8 mouse cellular contexts compared by ENCODE assay signal in the genomic region with DNA sequence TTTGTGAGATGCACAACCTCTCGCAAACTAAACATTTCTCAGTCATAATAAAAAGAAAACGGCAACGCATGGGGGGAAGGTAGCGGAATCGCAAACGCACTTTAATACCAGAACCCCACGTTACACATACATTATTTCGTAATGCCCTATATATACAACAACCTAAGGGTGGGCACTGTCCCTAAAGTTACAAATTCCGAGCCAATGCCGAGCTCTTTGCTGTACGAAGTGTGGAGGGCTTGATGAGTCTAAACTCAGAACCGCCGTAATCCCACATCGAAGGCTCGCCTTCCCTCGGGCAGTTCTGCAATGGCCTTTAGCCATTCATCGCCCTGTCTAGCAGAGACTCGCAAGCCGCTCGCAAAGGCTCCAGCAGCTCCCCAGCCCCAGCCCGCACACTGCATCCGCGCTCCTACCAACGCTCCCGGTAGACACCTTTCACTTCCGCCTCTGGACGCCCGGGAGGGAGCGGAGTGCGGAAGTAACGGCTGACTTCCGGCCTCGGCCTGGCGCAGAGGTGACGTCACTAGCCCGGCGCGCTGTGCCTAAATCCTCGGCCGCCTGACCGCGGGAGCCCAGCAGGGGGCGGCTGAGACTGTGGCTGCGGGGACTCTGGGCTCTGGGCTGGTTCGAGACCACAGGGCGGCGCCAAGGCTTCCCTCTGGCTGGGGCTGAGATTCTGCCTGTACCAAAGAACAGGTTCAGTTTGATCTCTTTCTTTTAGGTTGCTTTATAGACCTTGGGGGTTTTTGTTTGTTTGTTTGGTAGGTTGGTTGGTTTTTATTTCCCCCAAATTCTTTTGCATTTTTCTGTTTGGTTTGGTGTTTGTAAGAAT. TPM values are rescaled to one million over a fixed set of nuclear protein-coding genes. Genes with fewer than 3 reads are reported as not detected.
DNase-seq lines count a peak whose midpoint lies in the region; ATAC-seq and TF ChIP-seq lines count a peak whose summit lies in the region.
"Not testable (repeated sequence)": the region's sequence is repeated elsewhere in the genome, so short reads cannot be mapped to it uniquely, and the experiment has no call there.

A gene (minus strand): TSS at position 475 of the 835 bp plus-strand sequence.

- TF ChIP-seq CTCF in liver, adult 2 months (IDR thresholded peaks at IDR 0.05; ENCODE audit: low read depth, low read length) = not testable (repeated sequence)

- H3K27me3 ChIP-seq in forebrain, embryonic 10.5 days (ENCODE audit: poor library complexity, severe bottlenecking); heart, embryonic 14.5 days (ENCODE audit: control insufficient read depth, insufficient read depth, low read length); kidney, embryonic 15.5 days; liver, adult 2 months (ENCODE audit: control insufficient read depth, insufficient read depth, low read length); midbrain, embryonic 15.5 days (replicated peaks): not testable (repeated sequence)

- peak within 1 kb of the TSS; percentile 58 for H3K4me3 ChIP-seq in forebrain, embryonic 10.5 days
- peak within 1 kb of the TSS; percentile 31 to 42 for H3K4me3 ChIP-seq in heart, embryonic 14.5 days (ENCODE audit: control insufficient read depth in 1 of 2, insufficient read depth in 1 of 2, low read depth in 1 of 2, low read length in 2 of 2)
- H3K4me3 ChIP-seq in kidney, embryonic 15.5 days (replicated peaks) = peak within 1 kb of the TSS; percentile 49
- peak within 1 kb of the TSS; percentile 54; the same call in 1 of the 2 replicates for H3K4me3 ChIP-seq in liver, adult 2 months (ENCODE audit: insufficient read depth, low read depth, low read length)
- peak within 1 kb of the TSS; percentile 42 for H3K4me3 ChIP-seq in midbrain, embryonic 15.5 days

- H3K4me1 ChIP-seq in forebrain, embryonic 10.5 days; heart, embryonic 14.5 days (ENCODE audit: control insufficient read depth in 2 of 2, insufficient read depth in 2 of 2, low read length in 2 of 2); kidney, embryonic 15.5 days; liver, adult 2 months (ENCODE audit: control insufficient read depth, insufficient read depth, low read length); midbrain, embryonic 15.5 days: not testable (repeated sequence)

- H3K4me2 ChIP-seq in heart, embryonic 14.5 days (ENCODE audit: low read length) = peak within 1 kb of the TSS; percentile 74
- H3K4me2 ChIP-seq in kidney, embryonic 15.5 days = peak within 1 kb of the TSS; percentile 66
- peak within 1 kb of the TSS; percentile 62 for H3K4me2 ChIP-seq in midbrain, embryonic 15.5 days

- not testable (repeated sequence) for TF ChIP-seq POLR2A in liver, adult 2 months (IDR thresholded peaks at IDR 0.05; ENCODE audit: extremely low read depth, insufficient read depth, low read length)

- WGBS in forebrain, embryonic 10.5 days = 5% methylated on average over 10 of the region's 47 CpGs
- 0% methylated on average over 4 of the region's 47 CpGs for WGBS in heart, embryonic 14.5 days
- WGBS in kidney, embryonic 15.5 days = 6% methylated on average over 10 of the region's 47 CpGs
- WGBS in liver, adult 2 months = 0% methylated on average over 10 of the region's 47 CpGs
- 0% methylated on average over 9 of the region's 47 CpGs for WGBS in midbrain, embryonic 15.5 days

- DNase-seq in c-Kit-negative CD71-positive TER-119-positive erythroid progenitor cells, embryonic 14.5 days (ENCODE audit: low read depth, low spot score) = peak; percentile 20
- not testable (repeated sequence) for DNase-seq in forebrain, embryonic 10.5 days (ENCODE audit: extremely low spot score, low spot score)
- DNase-seq in liver, adult 2 months (ENCODE audit: extremely low read depth, low read depth, low spot score) = peak; percentile 15
- DNase-seq in spleen, postnatal 36 days (ENCODE audit: low spot score in 2 of 2) = peak; percentile 18 to 19

- H3K36me3 ChIP-seq in forebrain, embryonic 10.5 days (replicated peaks); heart, embryonic 14.5 days (ENCODE audit: control insufficient read depth, insufficient read depth, low read length); kidney, embryonic 15.5 days; liver, adult 2 months (ENCODE audit: control insufficient read depth, insufficient read depth, low read length); midbrain, embryonic 15.5 days (replicated peaks): not testable (repeated sequence)

- peak within 1 kb of the TSS; percentile 67 for H3K9ac ChIP-seq in heart, embryonic 14.5 days (ENCODE audit: low read length)
- peak within 1 kb of the TSS; percentile 38 for H3K9ac ChIP-seq in kidney, embryonic 15.5 days
- not testable (repeated sequence) for H3K9ac ChIP-seq in liver, adult 2 months (ENCODE audit: low read depth, low read length)
- H3K9ac ChIP-seq in midbrain, embryonic 15.5 days = peak within 1 kb of the TSS; percentile 39; the same call in 1 of the 2 replicates

- not testable (repeated sequence) for H3K79me2 ChIP-seq in liver, adult 2 months (ENCODE audit: control insufficient read depth, insufficient read depth, low read length)

- not testable (repeated sequence) for H3K27ac ChIP-seq in forebrain, embryonic 10.5 days; heart, embryonic 14.5 days (replicated peaks in 1 of 2; ENCODE audit: control insufficient read depth in 1 of 2, insufficient read depth in 1 of 2, low read depth in 2 of 2, low read length in 2 of 2); kidney, embryonic 15.5 days; liver, adult 2 months (replicated peaks; ENCODE audit: insufficient read depth, low read depth, low read length); midbrain, embryonic 15.5 days

- ATAC-seq in CD4-positive, CD25-positive, alpha-beta regulatory T cell, adult 4 months = peak; percentile 99
- ATAC-seq in heart, embryonic 14.5 days (ENCODE audit: insufficient number of reproducible peaks, insufficient read depth, low FRiP score, low read depth) = peak; percentile 97
- peak; percentile 99 for ATAC-seq in kidney, embryonic 15.5 days (replicated peaks; ENCODE audit: low FRiP score)
- peak; percentile 99 for ATAC-seq in midbrain, embryonic 15.5 days (replicated peaks)

- not testable (repeated sequence) for H3K9me3 ChIP-seq in forebrain, embryonic 10.5 days; heart, embryonic 14.5 days (ENCODE audit: control insufficient read depth, low read length); kidney, embryonic 15.5 days (replicated peaks); midbrain, embryonic 15.5 days

RNA-seq across cellular contexts. Expression of the gene that starts here (rescaled TPM):
- 10 to 100 TPM; 35.8 to 44.4 TPM for polyA plus RNA-seq in CD4-positive, CD25-positive, alpha-beta regulatory T cell, adult 4 months (2017; shearing (Covaris generic))
- 7.9 and 10.7 TPM in 2 replicates for polyA plus RNA-seq in forebrain, embryonic 10.5 days (2016; fragmentation: Nextera tagmentation; extraction: Ambion mirVana)
- 4.8 and 5.0 TPM in 2 replicates for polyA plus RNA-seq in heart, embryonic 14.5 days (2014; fragmentation: Nextera tagmentation; extraction: Ambion mirVana)
- polyA plus RNA-seq in kidney, embryonic 15.5 days (2015; fragmentation: Nextera tagmentation; extraction: Ambion mirVana) = 7.8 and 9.9 TPM in 2 replicates
- total RNA-seq in liver, adult 2 months (2014; rRNA removed) = 2.3 and 4.9 TPM in 2 replicates
- polyA plus RNA-seq in liver, adult 2 months (2012; rRNA removed) = 0.51 and 0.57 TPM in 2 replicates
- 5.9 and 6.3 TPM in 2 replicates for polyA plus RNA-seq in midbrain, embryonic 15.5 days (2015; fragmentation: Nextera tagmentation; extraction: Ambion mirVana)
